Mouse (Mus musculus) intestine, embryonic 14.5 days (tissue): ENCODE measurements around the gene Lrrc10b. TPM values are rescaled to one million over a fixed set of nuclear protein-coding genes. Genes with fewer than 3 reads are reported as not detected.

Experiments used
- ATAC-seq: fragments of 200-750 bp; cut with Nextera tagmentation; replicated peaks from 2 replicates; pipeline ENCODE4 v1.8.0; 2017; ENCODE audit warnings: low read depth, moderate number of reproducible peaks, moderate TSS enrichment, moderate library complexity; ENCODE audit not compliant: low FRiP score, low TSS enrichment
- DNase-seq: peaks from one replicate; pipeline ENCODE4 v3.0.0-alpha.2; 2018; ENCODE audit warnings: low spot score
- H3K27ac ChIP-seq: fragments of 300-500 bp; sonication (generic); 2 replicates; pipeline ENCODE4 v1.5.1; 2014; ENCODE audit warnings: low read depth, mild to moderate bottlenecking, control low read depth
- H3K27me3 ChIP-seq: fragments of 300-500 bp; sonication (generic); replicated peaks from 2 replicates; pipeline ENCODE4 v1.6.1; 2014; ENCODE audit warnings: low read length, control low read depth; ENCODE audit not compliant: control insufficient read depth, insufficient read depth
- H3K36me3 ChIP-seq: fragments of 300-500 bp; sonication (generic); 2 replicates; pipeline ENCODE4 v1.6.1; 2014; ENCODE audit warnings: low read length, control low read depth; ENCODE audit not compliant: control insufficient read depth, insufficient read depth
- H3K4me1 ChIP-seq: fragments of 300-500 bp; sonication (generic); replicated peaks from 2 replicates; pipeline ENCODE4 v1.6.1; 2014; ENCODE audit warnings: low read length, control low read depth, mixed read lengths; ENCODE audit not compliant: control insufficient read depth, insufficient read depth
- H3K4me2 ChIP-seq: fragments of 300-500 bp; sonication (generic); 2 replicates; pipeline ENCODE4 v1.6.1; 2014; ENCODE audit warnings: low read length
- H3K4me3 ChIP-seq: fragments of 300-500 bp; sonication (generic); 2 replicates; pipeline ENCODE4 v1.5.1; 2014; ENCODE audit warnings: low read depth, low read length, control low read depth, mixed read lengths
- H3K9ac ChIP-seq: fragments of 300-500 bp; sonication (generic); 2 replicates; pipeline ENCODE4 v1.6.1; 2014; ENCODE audit warnings: mild to moderate bottlenecking, low read length
- H3K9me3 ChIP-seq: fragments of 300-500 bp; sonication (generic); 2 replicates; pipeline ENCODE4 v1.6.1; 2016; ENCODE audit warnings: low read length, control low read depth; ENCODE audit not compliant: control insufficient read depth
- WGBS: fragments of 180-500 bp; shearing (Covaris S2); extraction: QIAGEN DNeasy Blood & Tissue Kit; methylation state at CpG from one replicate; pipeline ENCODE4 v1.1.7; 2014; 5-methylcytosine and 5-hydroxymethylcytosine counted together
- polyA plus RNA-seq: library from polyadenylated mRNA; unstranded; fragments of >200 nt; fragmentation: Nextera tagmentation; extraction: Ambion mirVana; gene quantifications from 2 replicates; pipeline ENCODE4 v1.2.1, GENCODE M21; 2014

Gene Lrrc10b
- polyA plus RNA-seq, 1 experiment from 2014 or later = 0.60 TPM

DNA sequence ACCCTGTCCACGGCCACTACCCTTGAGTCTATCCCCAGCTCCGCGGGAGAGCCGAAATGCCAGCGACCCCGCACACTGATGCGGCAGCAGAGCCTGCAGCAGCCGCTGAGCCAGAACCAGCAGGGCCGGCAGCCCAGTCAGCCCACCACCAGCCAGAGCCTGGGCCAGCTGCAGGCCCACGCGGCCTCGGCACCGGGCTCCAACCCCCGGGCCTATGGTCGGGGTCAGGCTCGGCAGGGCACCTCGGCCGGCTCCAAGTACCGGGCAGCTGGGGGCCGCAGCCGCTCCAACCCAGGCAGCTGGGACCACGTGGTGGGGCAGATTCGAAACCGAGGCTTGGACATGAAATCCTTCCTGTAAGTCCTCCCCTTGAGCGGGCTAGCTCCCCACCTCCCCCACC lies 31.0 kb downstream of the Lrrc10b start:
- H3K4me1 ChIP-seq = peaks cover 52% of the 10 kb centered on the region
- ATAC-seq = no peak
- no peaks in the 10 kb centered on the region for H3K36me3 ChIP-seq
- H3K27me3 ChIP-seq = no peaks in the 10 kb centered on the region
- no peak for DNase-seq
- H3K9ac ChIP-seq = no peak overlapping the region
- WGBS = 26% methylated on average over 24 of the region's 25 CpGs
- H3K4me3 ChIP-seq = no peak overlapping the region
- no peak overlapping the region; the same call in 1 of the 2 replicates for H3K4me2 ChIP-seq
- no peaks in the 10 kb centered on the region for H3K9me3 ChIP-seq
- peak overlapping the region; percentile 64 for H3K27ac ChIP-seq

DNA sequence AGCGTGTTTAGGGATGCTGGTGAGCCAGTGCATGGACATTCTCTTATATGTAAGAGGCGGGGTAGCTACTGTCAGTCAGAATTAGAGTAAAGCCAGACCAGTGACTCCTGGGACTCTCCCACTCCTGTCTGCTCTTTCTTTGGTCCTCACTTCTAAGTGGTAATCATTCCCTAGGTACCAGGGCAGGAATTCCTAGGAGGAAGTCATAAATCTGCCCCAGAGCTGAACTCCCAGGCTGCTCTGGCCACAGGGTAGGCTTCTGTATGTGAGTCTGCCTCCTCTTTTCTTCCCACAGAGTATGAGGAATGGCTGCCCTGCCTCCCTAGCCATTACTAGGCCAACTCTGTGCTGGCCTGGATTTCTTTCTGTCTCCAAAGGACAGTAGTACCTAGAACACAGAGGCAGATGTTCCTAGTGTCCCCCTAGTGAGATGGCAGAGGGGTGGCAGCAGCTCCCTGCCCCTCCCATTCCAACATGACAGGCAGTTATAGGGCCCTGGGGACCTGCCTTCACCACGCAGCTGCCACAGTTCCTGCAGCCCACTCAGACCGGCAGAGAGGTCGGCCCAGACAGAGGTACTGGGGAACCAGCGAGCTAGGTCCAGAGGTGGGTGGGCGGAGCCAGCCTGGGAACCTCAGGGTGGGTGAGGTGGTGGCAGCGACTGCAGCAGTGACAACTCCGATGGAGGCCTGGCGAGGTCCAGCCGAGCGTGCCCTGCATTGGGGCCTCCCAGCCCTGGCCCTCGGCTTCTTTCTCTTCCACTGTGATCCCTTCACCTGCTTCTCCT lies 31.6 kb downstream of the Lrrc10b start:
- H3K27me3 ChIP-seq = no peaks in the 10 kb centered on the region
- WGBS = 38% methylated on average over 13 of the region's 13 CpGs
- DNase-seq (no peak), ATAC-seq (peak; percentile 28; the same call in 1 of the 2 replicates)
- H3K9ac ChIP-seq = no peak overlapping the region
- peak overlapping the region; percentile 64 for H3K27ac ChIP-seq
- H3K4me3 ChIP-seq = no peak overlapping the region
- peaks cover 53% of the 10 kb centered on the region for H3K4me1 ChIP-seq
- no peak overlapping the region; the same call in 1 of the 2 replicates for H3K4me2 ChIP-seq
- H3K36me3 ChIP-seq = no peaks in the 10 kb centered on the region
- H3K9me3 ChIP-seq = no peaks in the 10 kb centered on the region

DNA sequence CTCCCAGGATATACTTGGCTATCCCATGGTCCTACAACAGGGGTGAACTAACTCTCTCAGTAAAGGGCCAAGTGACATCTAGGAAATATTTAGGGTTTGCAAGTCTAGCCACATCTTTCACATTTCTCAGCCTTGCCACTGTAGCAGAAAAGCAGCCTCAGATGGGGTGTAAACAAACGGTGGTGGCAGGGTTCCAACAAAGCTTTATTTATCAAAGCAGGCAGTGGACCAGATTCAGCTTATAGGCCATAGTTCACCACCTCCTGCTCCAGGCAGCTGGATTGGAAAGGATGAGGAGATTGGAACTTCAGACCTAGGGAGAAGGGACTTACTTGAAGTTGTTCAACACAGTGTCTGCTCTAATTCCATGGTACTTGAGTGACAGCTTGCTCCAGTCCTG lies 32.5 kb downstream of the Lrrc10b start:
- Histone ChIP-seq H3K4me3 (no peak overlapping the region), H3K9ac (no peak overlapping the region), H3K4me1 (peaks cover 46% of the 10 kb centered on the region), H3K36me3 (no peaks in the 10 kb centered on the region), H3K27me3 (no peaks in the 10 kb centered on the region), H3K4me2 (no peak overlapping the region), H3K9me3 (no peaks in the 10 kb centered on the region), H3K27ac (no peak overlapping the region)
- no peak for ATAC-seq
- DNase-seq = no peak
- 34% methylated on average over 1 of the region's 1 CpGs for WGBS

DNA sequence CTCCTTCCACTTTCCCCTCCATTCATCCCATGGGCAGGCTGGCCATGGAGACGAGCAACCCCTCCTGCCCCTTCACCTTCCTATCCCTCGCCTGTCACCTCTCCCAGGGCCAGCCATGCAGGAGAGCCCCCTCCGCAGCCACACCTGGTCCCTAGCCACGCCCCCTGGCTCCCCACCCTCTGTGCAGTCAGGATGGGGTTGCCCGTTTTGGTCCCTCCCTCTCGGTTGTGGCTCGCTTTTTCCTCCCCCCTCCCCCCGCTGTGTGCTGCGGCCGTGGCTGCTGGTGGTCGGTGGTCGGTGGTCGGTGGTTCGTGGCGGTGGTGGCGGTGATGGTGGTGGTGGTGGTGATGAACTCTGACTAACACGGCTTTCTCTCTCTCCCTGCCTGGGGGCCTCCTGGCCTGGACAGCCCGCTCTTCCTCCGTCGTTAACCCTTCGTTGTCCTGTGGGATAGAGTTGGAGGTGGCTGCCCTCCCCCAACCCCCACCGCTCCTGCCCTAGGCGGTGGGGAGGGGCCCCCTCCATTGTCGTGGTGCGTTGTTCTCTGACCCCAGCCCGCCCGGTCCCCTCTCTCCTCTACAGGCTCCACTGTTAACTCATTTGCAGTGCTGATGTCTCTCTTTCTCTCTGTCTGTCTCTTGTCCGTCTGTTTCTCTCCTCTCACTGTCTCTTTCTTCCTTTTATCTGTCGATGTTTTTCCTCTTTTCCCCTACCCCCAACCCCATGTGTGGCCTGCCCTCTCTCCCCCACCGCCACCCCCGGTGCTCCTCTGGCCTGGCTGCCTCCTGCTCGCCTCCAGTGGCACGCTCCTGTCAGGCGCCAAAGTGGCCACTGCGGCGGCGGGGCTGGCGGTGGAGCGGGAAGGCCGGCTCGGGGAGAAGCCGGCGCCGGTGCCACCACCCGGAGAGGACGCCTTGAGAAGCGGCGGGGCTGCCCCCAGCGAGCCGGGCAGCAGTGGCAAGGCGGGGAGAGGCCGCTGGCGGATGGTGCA lies 35.0 kb downstream of the Lrrc10b start:
- Histone ChIP-seq H3K4me3 (peak overlapping the region; percentile 27), H3K4me1 (peaks cover 45% of the 10 kb centered on the region), H3K27me3 (no peaks in the 10 kb centered on the region), H3K4me2 (peak overlapping the region; percentile 60), H3K9ac (peak overlapping the region; percentile 32; the same call in 1 of the 2 replicates), H3K9me3 (no peaks in the 10 kb centered on the region), H3K27ac (no peak overlapping the region), H3K36me3 (no peaks in the 10 kb centered on the region)
- DNase-seq = no peak
- ATAC-seq = no peak
- WGBS = 5% methylated on average over 51 of the region's 53 CpGs

DNA sequence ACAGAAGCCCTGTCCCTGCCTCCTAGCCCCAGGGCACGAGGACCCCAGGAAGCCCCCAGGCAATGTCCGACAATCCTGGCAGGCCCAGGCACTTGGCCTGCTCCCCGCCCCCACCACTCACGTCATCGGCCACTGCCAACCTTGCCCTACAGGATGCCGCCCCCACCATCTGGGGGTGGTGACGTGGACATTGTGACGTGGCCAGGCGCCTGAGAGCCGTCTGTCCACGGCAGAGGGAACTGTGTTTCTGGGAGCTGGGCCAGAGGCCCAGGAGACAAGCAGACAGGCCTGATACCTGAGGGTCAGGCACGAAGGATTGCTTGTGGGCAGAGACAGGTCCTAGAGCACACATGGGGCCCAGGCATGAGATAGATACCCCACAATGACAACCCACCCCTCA lies 39.8 kb downstream of the Lrrc10b start:
- no peaks in the 10 kb centered on the region for H3K9me3 ChIP-seq
- no peak overlapping the region for H3K4me3 ChIP-seq
- H3K36me3 ChIP-seq = no peaks in the 10 kb centered on the region
- H3K4me2 ChIP-seq = no peak overlapping the region
- H3K27me3 ChIP-seq = no peaks in the 10 kb centered on the region
- DNase-seq (no peak), ATAC-seq (no peak)
- H3K27ac ChIP-seq = no peak overlapping the region
- H3K4me1 ChIP-seq = peaks cover 15% of the 10 kb centered on the region
- no peak overlapping the region for H3K9ac ChIP-seq
- 71% methylated on average over 12 of the region's 12 CpGs for WGBS

DNA sequence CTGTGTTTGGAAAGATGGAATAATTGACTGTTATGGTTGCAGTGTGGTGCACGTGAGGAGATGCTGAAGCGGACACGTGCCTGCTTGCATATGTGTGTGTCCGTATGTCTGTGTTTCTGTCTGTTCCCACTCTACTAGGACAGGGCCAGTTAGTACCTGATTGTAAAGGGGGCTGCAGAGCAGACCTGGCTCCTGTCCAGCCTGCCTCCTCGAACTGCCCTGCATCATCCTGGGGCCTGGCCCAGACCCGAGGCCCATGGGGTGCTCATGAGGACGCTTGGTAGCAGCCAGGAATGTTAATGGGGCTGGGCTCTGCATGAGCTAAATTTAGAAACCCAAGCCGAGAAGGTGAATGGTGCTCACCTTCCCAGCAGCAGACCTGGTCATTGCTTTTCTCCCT lies 40.4 kb downstream of the Lrrc10b start:
- Histone ChIP-seq H3K36me3 (no peaks in the 10 kb centered on the region), H3K4me2 (no peak overlapping the region), H3K27me3 (no peaks in the 10 kb centered on the region), H3K9ac (no peak overlapping the region), H3K4me3 (no peak overlapping the region), H3K27ac (no peak overlapping the region), H3K9me3 (no peaks in the 10 kb centered on the region), H3K4me1 (peaks cover 10% of the 10 kb centered on the region)
- 33% methylated on average over 8 of the region's 8 CpGs for WGBS
- DNase-seq (no peak), ATAC-seq (no peak)

DNA sequence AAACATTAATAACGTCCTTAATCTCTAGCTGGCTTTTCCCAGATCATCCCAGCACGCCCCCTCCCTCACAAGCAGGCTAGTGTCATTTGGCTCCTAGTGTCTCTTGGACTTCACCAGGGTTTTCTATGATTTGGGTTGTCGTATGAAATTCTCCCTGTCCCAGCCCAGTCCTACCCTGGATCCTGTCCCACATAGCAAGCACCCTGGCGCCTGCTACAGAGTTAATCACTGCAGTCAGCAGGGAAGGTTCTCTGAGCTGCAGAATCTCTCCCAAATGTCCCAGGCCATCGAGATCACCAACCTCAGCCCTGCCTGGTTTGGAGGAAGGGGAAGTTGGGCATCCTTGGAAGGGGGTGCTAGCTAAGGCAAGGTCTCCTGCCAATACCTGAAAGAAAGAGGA lies 41.8 kb downstream of the Lrrc10b start:
- Histone ChIP-seq H3K9ac (no peak overlapping the region), H3K4me1 (peaks cover 3% of the 10 kb centered on the region; the same call in 1 of the 2 replicates), H3K36me3 (no peaks in the 10 kb centered on the region), H3K27ac (no peak overlapping the region), H3K4me2 (no peak overlapping the region), H3K27me3 (no peaks in the 10 kb centered on the region), H3K4me3 (no peak overlapping the region), H3K9me3 (no peaks in the 10 kb centered on the region)
- ATAC-seq (no peak), DNase-seq (no peak)
- WGBS = 78% methylated on average over 5 of the region's 5 CpGs

DNA sequence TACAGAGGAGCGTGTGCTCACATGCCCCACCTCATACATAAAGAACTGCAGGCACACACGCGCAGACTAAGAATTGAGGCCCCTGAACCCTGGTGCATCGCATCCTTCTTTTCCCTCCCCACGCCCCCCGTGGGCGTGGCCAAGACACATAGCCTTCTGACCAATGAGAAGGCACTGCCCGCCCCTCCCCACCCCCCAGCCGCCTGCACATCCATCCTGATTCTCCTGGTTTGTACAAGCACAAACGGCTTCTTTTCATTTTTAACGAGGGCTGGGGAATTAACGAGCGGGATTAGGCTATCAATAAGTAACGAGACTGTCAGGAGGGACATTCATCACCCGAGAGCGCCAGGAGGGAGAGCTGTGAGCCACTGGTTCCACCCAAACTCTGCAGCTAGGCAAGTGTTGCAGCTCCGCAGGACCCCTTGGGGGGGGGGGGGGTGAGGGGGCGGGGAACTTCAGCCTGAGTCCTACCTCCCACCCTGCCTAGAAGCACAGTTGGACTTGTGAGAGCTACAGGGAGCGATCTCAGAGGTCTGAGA lies 43.5 kb downstream of the Lrrc10b start:
- ATAC-seq (peak; percentile 88), DNase-seq (peak; percentile 77)
- H3K27me3 ChIP-seq = no peaks in the 10 kb centered on the region
- no peaks in the 10 kb centered on the region for H3K36me3 ChIP-seq
- no peak overlapping the region for H3K9ac ChIP-seq
- H3K4me3 ChIP-seq = peak overlapping the region; percentile 28
- H3K9me3 ChIP-seq = no peaks in the 10 kb centered on the region
- WGBS = 1% methylated on average over 19 of the region's 19 CpGs
- no peak overlapping the region for H3K27ac ChIP-seq
- peak overlapping the region; percentile 51 for H3K4me2 ChIP-seq
- H3K4me1 ChIP-seq = peaks cover 3% of the 10 kb centered on the region; the same call in 1 of the 2 replicates
